Mouse (Mus musculus): ENCODE data around the gene Hnrnpdl.

DNA sequence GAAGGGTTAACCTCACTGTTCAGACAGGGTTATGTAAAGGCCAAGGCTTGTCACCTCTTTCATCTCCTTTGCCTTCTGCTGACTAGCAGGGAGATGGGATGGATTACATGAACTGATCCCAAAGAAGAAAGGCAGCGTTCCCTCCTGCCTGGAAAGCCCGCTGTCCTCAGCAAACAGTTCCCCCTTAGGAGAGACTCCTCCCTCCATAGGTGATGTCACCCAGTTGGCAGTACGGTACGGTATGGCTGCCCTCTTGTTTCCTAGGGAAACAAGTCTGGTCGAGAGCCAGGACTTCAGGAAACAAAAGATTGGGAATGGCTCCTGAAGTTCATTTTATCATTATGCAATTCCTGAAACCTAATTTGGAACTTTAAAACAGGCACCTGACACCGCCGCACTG is 8.4 kb upstream of the Hnrnpdl start:
- TF ChIP-seq POLR2A (IDR thresholded peaks at IDR 0.05; ENCODE audit: insufficient read depth, low read depth, low read length) (no peak), CTCF (IDR thresholded peaks at IDR 0.05) (no peak)

Data from heart, adult 2 months (tissue).